Mouse (Mus musculus): ENCODE results near the gene Prune1.

DNA sequence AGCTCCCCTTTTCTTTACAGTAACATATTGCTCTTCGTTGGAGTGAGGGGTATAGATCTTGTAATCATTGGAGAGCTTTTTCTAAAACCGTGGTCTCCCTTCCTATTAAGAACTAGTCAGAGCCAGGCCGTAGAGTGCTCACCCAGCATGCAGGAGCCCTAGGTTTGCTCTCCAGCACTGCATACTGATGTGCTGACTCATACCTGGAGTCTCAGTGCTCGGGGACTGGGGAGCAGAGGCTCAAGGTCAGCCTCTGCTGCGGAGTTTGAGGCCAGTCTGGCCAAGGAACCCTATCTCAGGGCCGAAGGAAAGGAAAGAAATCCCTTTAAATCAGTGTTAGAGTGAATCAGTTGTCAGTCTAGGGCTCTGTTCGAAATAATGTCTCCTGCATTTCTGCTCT lies 49.1 kb downstream of the Prune1 start:
- TF ChIP-seq POLR2A (IDR thresholded peaks at IDR 0.05; ENCODE audit: extremely low read depth, insufficient read depth, low read length), result no peak
- no peak for TF ChIP-seq CTCF (IDR thresholded peaks at IDR 0.05; ENCODE audit: extremely low read depth, insufficient read depth, low read length)

Measured in cortical plate, adult 2 months (tissue).